14 mouse cellular contexts compared by ENCODE assay signal in the genomic region with DNA sequence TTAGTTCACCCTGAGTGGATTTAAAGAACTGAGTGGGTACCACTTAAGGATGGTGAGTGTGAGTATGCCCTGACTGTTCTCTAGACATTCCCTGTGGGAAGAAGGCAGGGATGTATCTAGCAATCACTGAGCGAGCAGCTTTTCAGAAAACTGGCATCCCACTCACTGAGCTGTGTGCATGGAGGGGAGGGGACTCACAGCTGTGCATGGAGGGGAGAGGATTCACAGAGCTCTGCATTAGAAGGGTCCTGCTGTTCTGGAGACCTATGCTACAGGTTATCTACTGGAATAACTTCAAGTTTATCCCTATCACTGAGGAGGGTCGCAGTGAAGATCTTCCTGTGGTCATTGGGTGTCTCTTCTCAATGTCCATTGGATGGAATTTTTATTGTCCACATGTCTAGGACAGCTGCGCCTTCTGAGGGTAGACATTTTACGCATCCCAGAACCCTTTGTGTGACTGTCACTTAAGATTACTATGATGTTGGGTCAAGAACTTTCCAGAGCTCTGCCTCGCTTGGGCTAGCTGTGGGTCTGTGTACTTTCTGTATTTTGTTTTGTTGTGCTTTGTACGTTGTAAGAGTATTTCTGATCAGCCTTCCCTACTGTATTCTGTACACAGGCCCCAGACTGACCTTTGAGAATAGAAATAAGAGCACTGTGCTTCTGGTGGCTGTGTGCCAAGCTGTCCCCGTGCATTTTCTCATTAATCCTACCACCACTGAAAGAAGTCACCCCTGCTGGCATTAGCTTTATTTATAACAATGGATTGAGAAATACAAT.
DNase-seq lines count a peak whose midpoint lies in the region; ATAC-seq and TF ChIP-seq lines count a peak whose summit lies in the region.
"Had no signal": no experiment of that assay in that cellular context is flagged by ENCODE, and none has a peak within 500 bp of the region (broad histone marks: within the 10 kb centered on the region; RNA-seq: fewer than 3 reads in every experiment).

No protein-coding gene starts in this region.

- H3K9me3 ChIP-seq in heart, embryonic 14.5 days (ENCODE audit: control insufficient read depth, low read length) = 0 out of 2 replicates have a peak, but pooled peaks cover 3% of the 10 kb centered on the region
- H3K9me3 ChIP-seq in liver, embryonic 13.5 days (replicated peaks) = no peaks in the 10 kb centered on the region
- no peaks in the 10 kb centered on the region for H3K9me3 ChIP-seq in liver, postnatal 0 days (ENCODE audit: low read length)
- H3K9me3 ChIP-seq: heart, embryonic 15.5 days; intestine, embryonic 15.5 days; neural tube, embryonic 15.5 days had no signal

- no peak for TF ChIP-seq CTCF in heart, adult 2 months (IDR thresholded peaks at IDR 0.05)
- no peak for TF ChIP-seq CTCF in liver, postnatal 0 days (IDR thresholded peaks at IDR 0.05; ENCODE audit: low read depth)

- H3K4me3 ChIP-seq in heart, embryonic 14.5 days (ENCODE audit: control insufficient read depth in 1 of 2, insufficient read depth in 1 of 2, low read depth in 1 of 2, low read length in 2 of 2) = no peak overlapping the region
- H3K4me3 ChIP-seq in heart, adult 2 months = no peak overlapping the region
- H3K4me3 ChIP-seq in liver, embryonic 13.5 days (replicated peaks) = no peak overlapping the region
- H3K4me3 ChIP-seq in liver, postnatal 0 days (ENCODE audit: low read depth, low read length) = no peak overlapping the region
- H3K4me3 ChIP-seq: heart, embryonic 15.5 days; intestine, embryonic 15.5 days; neural tube, embryonic 15.5 days had no signal

- no peaks in the 10 kb centered on the region for H3K27me3 ChIP-seq in heart, embryonic 14.5 days (ENCODE audit: control insufficient read depth, insufficient read depth, low read length)
- no peaks in the 10 kb centered on the region for H3K27me3 ChIP-seq in heart, adult 2 months (ENCODE audit: control insufficient read depth, insufficient read depth, low read length)
- no peaks in the 10 kb centered on the region for H3K27me3 ChIP-seq in liver, embryonic 13.5 days
- no peaks in the 10 kb centered on the region for H3K27me3 ChIP-seq in liver, postnatal 0 days (ENCODE audit: insufficient read depth, low read length)
- H3K27me3 ChIP-seq: heart, embryonic 15.5 days; intestine, embryonic 15.5 days; neural tube, embryonic 15.5 days had no signal

- H3K4me1 ChIP-seq in heart, embryonic 14.5 days (ENCODE audit: control insufficient read depth in 2 of 2, insufficient read depth in 2 of 2, low read length in 2 of 2) = peaks cover 0 to 13% of the 10 kb centered on the region in 2 experiments; a peak in 2 of 4 replicates
- H3K4me1 ChIP-seq in heart, adult 2 months (ENCODE audit: control insufficient read depth, insufficient read depth, low read length) = no peaks in the 10 kb centered on the region
- peaks cover 71% of the 10 kb centered on the region for H3K4me1 ChIP-seq in liver, embryonic 13.5 days (replicated peaks)
- peaks cover 21% of the 10 kb centered on the region for H3K4me1 ChIP-seq in liver, postnatal 0 days (ENCODE audit: insufficient read depth)
- H3K4me1 ChIP-seq: intestine, embryonic 15.5 days had no signal

- H3K9ac ChIP-seq in heart, embryonic 14.5 days (ENCODE audit: low read length) = no peak overlapping the region
- H3K9ac ChIP-seq in heart, adult 2 months (ENCODE audit: low read depth, low read length) = no peak overlapping the region
- 0 out of 2 replicates have a peak overlapping the region, but pooled peaks have one; percentile 22 for H3K9ac ChIP-seq in liver, embryonic 13.5 days
- H3K9ac ChIP-seq in liver, postnatal 0 days (replicated peaks) = no peak overlapping the region
- H3K9ac ChIP-seq: heart, embryonic 15.5 days; intestine, embryonic 15.5 days; neural tube, embryonic 15.5 days had no signal

- no peak overlapping the region for H3K4me2 ChIP-seq in heart, embryonic 14.5 days (ENCODE audit: low read length)
- H3K4me2 ChIP-seq in liver, embryonic 13.5 days = no peak overlapping the region
- no peak overlapping the region for H3K4me2 ChIP-seq in liver, postnatal 0 days (ENCODE audit: low read depth, low read length)
- H3K4me2 ChIP-seq: heart, embryonic 15.5 days; intestine, embryonic 15.5 days; neural tube, embryonic 15.5 days had no signal

- 55% methylated on average over 7 of the region's 7 CpGs for WGBS in heart, embryonic 14.5 days
- 70% methylated on average over 7 of the region's 7 CpGs for WGBS in heart, adult 2 months
- 82% methylated on average over 7 of the region's 7 CpGs for WGBS in liver, embryonic 13.5 days (ENCODE audit: insufficient replicate concordance)
- WGBS in liver, postnatal 0 days (ENCODE audit: insufficient replicate concordance) = 80% methylated on average over 7 of the region's 7 CpGs

- TF ChIP-seq POLR2A in heart, adult 2 months (IDR thresholded peaks at IDR 0.05; ENCODE audit: insufficient read depth, low read depth, low read length) = no peak

- no peaks in the 10 kb centered on the region for H3K79me2 ChIP-seq in heart, adult 2 months (replicated peaks; ENCODE audit: control insufficient read depth, insufficient read depth, low read length)

- DNase-seq in heart, adult 2 months = no peak
- no peak for DNase-seq in liver, embryonic 13.5 days
- no peak for DNase-seq in liver, postnatal 0 days
- peak; percentile 15 for DNase-seq in brain, adult 2 months (ENCODE audit: low read depth, low spot score)
- peak; percentile 94 for DNase-seq in retina, embryonic 14.5 days (ENCODE audit: low spot score)
- no peak for DNase-seq in urinary bladder, adult 18-20 months (ENCODE audit: low spot score in 2 of 2)
- DNase-seq: cerebellum, adult 11 months; gastrocnemius, postnatal 36 days; lung, adult 2 months had no signal

- H3K36me3 ChIP-seq in heart, embryonic 14.5 days (ENCODE audit: control insufficient read depth, insufficient read depth, low read length) = peaks cover 7% of the 10 kb centered on the region
- no peaks in the 10 kb centered on the region for H3K36me3 ChIP-seq in heart, adult 2 months (ENCODE audit: control insufficient read depth, insufficient read depth, low read length)
- peaks cover 17% of the 10 kb centered on the region for H3K36me3 ChIP-seq in liver, embryonic 13.5 days
- peaks cover 11% of the 10 kb centered on the region; the same call in 1 of the 2 replicates for H3K36me3 ChIP-seq in liver, postnatal 0 days (replicated peaks; ENCODE audit: insufficient read depth, low read length)
- H3K36me3 ChIP-seq: neural tube, embryonic 15.5 days had no signal

- no peak for ATAC-seq in heart, embryonic 14.5 days (ENCODE audit: insufficient number of reproducible peaks, insufficient read depth, low FRiP score, low read depth)
- ATAC-seq in liver, embryonic 13.5 days (ENCODE audit: low read depth) = no peak
- ATAC-seq in liver, postnatal 0 days = no peak
- ATAC-seq: activated CD4-positive, CD25-positive, alpha-beta regulatory T cell, adult 4 months; intestine, embryonic 15.5 days had no signal

- intact Hi-C loops in heart, adult 2 months (cut with DNase I) = no loop called here

- H3K27ac ChIP-seq in heart, embryonic 14.5 days (replicated peaks in 1 of 2; ENCODE audit: control insufficient read depth in 1 of 2, insufficient read depth in 1 of 2, low read depth in 2 of 2, low read length in 2 of 2) = peak overlapping the region; percentile 16 to 19; a peak in 1 of 4 replicates
- H3K27ac ChIP-seq in heart, adult 2 months = no peak overlapping the region
- peak overlapping the region; percentile 100 for H3K27ac ChIP-seq in liver, embryonic 13.5 days
- H3K27ac ChIP-seq in liver, postnatal 0 days (ENCODE audit: low read depth) = no peak overlapping the region
- H3K27ac ChIP-seq: heart, embryonic 15.5 days; intestine, embryonic 15.5 days; neural tube, embryonic 15.5 days had no signal

- TF ChIP-seq EP300 in heart, adult 2 months (IDR thresholded peaks at IDR 0.05; ENCODE audit: insufficient read depth, low read depth, low read length) = no peak
- no peak for TF ChIP-seq EP300 in liver, postnatal 0 days (IDR thresholded peaks at IDR 0.05; ENCODE audit: low read depth)

Comparison
In these comparisons a context has a peak if more than half of its experiments do, and no peak if none do; other contexts are left out.
1. H3K27ac ChIP-seq: peak in heart, embryonic 14.5 days (2 of 2) and liver, embryonic 13.5 days (single experiment); none in heart, adult 2 months (single experiment) and liver, postnatal 0 days (single experiment).
2. DNase-seq: peak in brain, adult 2 months (single experiment) and retina, embryonic 14.5 days (single experiment); none in heart, adult 2 months (0 of 2), liver, embryonic 13.5 days (single experiment), liver, postnatal 0 days (single experiment) and urinary bladder, adult 18-20 months (0 of 2).